Mouse (Mus musculus): ENCODE data around the gene Gm26992.

DNA sequence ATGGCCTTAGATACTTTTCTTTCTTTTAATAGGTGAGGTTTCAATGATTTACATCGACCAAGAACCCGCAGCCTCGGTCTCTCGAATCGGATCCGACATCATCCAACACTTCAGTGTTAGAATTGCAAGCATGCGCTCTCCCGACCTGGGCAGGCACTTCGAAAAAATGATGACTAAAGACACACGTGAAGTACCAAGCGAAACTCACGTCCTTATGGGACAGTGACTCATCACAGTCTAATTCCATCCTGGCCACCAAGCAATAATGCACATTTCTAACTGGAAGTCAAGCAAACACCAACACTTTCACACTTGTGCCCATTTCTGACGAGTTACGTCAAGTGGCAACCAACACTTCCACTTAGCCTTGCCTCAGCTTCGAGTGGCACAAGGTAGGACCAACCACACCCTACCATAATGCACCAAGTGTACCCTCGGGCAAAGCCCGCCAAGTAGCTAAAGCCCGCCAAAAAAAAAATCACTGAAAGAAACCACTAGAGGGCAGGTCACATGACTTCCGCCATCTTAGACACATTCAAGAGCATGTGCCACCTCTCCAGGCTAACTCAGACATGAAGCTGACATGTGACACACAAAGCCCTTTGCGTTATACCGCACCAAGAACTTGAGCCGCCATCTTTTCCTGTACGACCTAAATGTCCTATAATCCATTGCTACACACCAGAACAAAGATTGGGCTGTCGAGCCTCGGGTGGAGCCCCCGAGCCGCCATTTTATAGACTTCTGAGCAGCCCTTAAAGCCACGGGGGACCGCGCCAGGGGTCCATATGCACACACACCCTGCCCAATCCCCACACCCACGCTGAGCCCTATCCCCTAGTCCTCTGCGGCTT is 59.7 kb downstream of the Gm26992 start:
- TF ChIP-seq CTCF (IDR thresholded peaks at IDR 0.05; ENCODE audit: borderline replicate concordance, insufficient read depth, low read depth, low read length) (no peak), POLR2A (IDR thresholded peaks at IDR 0.05; ENCODE audit: borderline replicate concordance, insufficient read depth, low read length) (no peak)

Data from cerebellum, adult 2 months (tissue).